Mouse (Mus musculus) heart, embryonic 12.5 days (tissue): ENCODE measurements around the gene Dnlz. TPM values are rescaled to one million over a fixed set of nuclear protein-coding genes. Genes with fewer than 3 reads are reported as not detected.
A peak's percentile ranks its signal among the peaks of the same experiment; 100 is the strongest.
"Not testable (repeated sequence)": the region's sequence is repeated elsewhere in the genome, so short reads cannot be mapped to it uniquely, and the experiment has no call there.

Experiments used
- ATAC-seq: fragments of 200-750 bp; cut with Nextera tagmentation; 2 replicates; pipeline ENCODE4 v1.8.0; 2017; ENCODE audit warnings: moderate TSS enrichment, moderate library complexity; ENCODE audit not compliant: insufficient number of reproducible peaks, low FRiP score
- H3K27ac ChIP-seq: fragments of 300-500 bp; sonication (generic); 2 replicates; pipeline ENCODE4 v1.5.1; 2016; ENCODE audit warnings: mild to moderate bottlenecking, moderate library complexity; ENCODE audit not compliant: poor library complexity, severe bottlenecking
- H3K27me3 ChIP-seq: fragments of 300-500 bp; sonication (generic); replicated peaks from 2 replicates; pipeline ENCODE4 v1.6.1; 2016; ENCODE audit warnings: mild to moderate bottlenecking, moderate library complexity
- H3K36me3 ChIP-seq: fragments of 300-500 bp; sonication (generic); 2 replicates; pipeline ENCODE4 v1.6.1; 2016; ENCODE audit warnings: mild to moderate bottlenecking, moderate library complexity
- H3K4me1 ChIP-seq: fragments of 300-500 bp; sonication (generic); replicated peaks from 2 replicates; pipeline ENCODE4 v1.6.1; 2016; ENCODE audit warnings: mild to moderate bottlenecking
- H3K4me2 ChIP-seq: fragments of 300-500 bp; sonication (generic); 2 replicates; pipeline ENCODE4 v1.6.1; 2016; ENCODE audit warnings: mild to moderate bottlenecking, moderate library complexity
- H3K4me3 ChIP-seq: fragments of 300-500 bp; sonication (generic); 2 replicates; pipeline ENCODE4 v1.5.1; 2016; ENCODE audit warnings: mild to moderate bottlenecking
- H3K9ac ChIP-seq: fragments of 300-500 bp; sonication (generic); 2 replicates; pipeline ENCODE4 v1.6.1; 2016; ENCODE audit warnings: mild to moderate bottlenecking, moderate library complexity
- H3K9me3 ChIP-seq: fragments of 300-500 bp; sonication (generic); replicated peaks from 2 replicates; pipeline ENCODE4 v1.6.1; 2016; ENCODE audit warnings: mild to moderate bottlenecking, moderate library complexity
- WGBS: fragments of 180-500 bp; shearing (Covaris S2); methylation state at CpG from one replicate; pipeline ENCODE4 v1.1.7; 2016; 5-methylcytosine and 5-hydroxymethylcytosine counted together
- polyA plus RNA-seq: library from polyadenylated mRNA; unstranded; fragments of >200 nt; fragmentation: Nextera tagmentation; extraction: Ambion mirVana; gene quantifications from 2 replicates; pipeline ENCODE4 v1.2.1, GENCODE M21; 2016

Dnlz gene
- polyA plus RNA-seq, result 31.4 and 33.7 TPM in 2 replicates

- H3K27me3 ChIP-seq, result 0 out of 2 replicates have a peak, but pooled peaks cover 6% of the 10 kb centered on the region
- H3K27ac ChIP-seq, result peak within 1 kb of the TSS; percentile 48
- ATAC-seq, result peak; percentile 75
- H3K36me3 ChIP-seq, result peaks cover 38% of the 10 kb centered on the region
- WGBS, result 2% methylated on average over 62 of the region's 62 CpGs
- peaks cover 42% of the 10 kb centered on the region for H3K4me1 ChIP-seq
- H3K4me2 ChIP-seq, result peak within 1 kb of the TSS; percentile 97
- peak within 1 kb of the TSS; percentile 79 for H3K4me3 ChIP-seq
- H3K9me3 ChIP-seq, result no peaks in the 10 kb centered on the region
- peak within 1 kb of the TSS; percentile 87 for H3K9ac ChIP-seq
These were observed at the start of gene Dnlz for GRCm38 (mm10) chr2:26351358-26352290. Gene Dnlz, minus strand, starts transcription at chr2:26352110.

GRCm38 (mm10) chr2:26401023-26401422 is 49.1 kb upstream of the Dnlz start:
- Histone ChIP-seq H3K27ac (no peak overlapping the region), H3K9me3 (no peaks in the 10 kb centered on the region), H3K4me3 (no peak overlapping the region), H3K4me2 (no peak overlapping the region), H3K27me3 (no peaks in the 10 kb centered on the region), H3K9ac (no peak overlapping the region), H3K36me3 (peaks cover 67% of the 10 kb centered on the region), H3K4me1 (peaks cover 11% of the 10 kb centered on the region)
- ATAC-seq, result no peak
- WGBS, result 84% methylated on average over 4 of the region's 4 CpGs

GRCm38 (mm10) chr2:26400296-26400695 is 48.4 kb upstream of the Dnlz start:
- no peak for ATAC-seq
- 83% methylated on average over 5 of the region's 5 CpGs for WGBS
- Histone ChIP-seq H3K9ac (no peak overlapping the region), H3K4me1 (peaks cover 3% of the 10 kb centered on the region; the same call in 1 of the 2 replicates), H3K27ac (no peak overlapping the region), H3K36me3 (peaks cover 74% of the 10 kb centered on the region), H3K4me2 (no peak overlapping the region), H3K9me3 (no peaks in the 10 kb centered on the region), H3K27me3 (no peaks in the 10 kb centered on the region), H3K4me3 (no peak overlapping the region)

- Histone ChIP-seq H3K9me3 (no peaks in the 10 kb centered on the region), H3K4me2 (no peak overlapping the region), H3K4me3 (no peak overlapping the region), H3K9ac (no peak overlapping the region), H3K27ac (no peak overlapping the region), H3K27me3 (no peaks in the 10 kb centered on the region), H3K4me1 (peaks cover 2% of the 10 kb centered on the region; the same call in 1 of the 2 replicates), H3K36me3 (peaks cover 80% of the 10 kb centered on the region)
- ATAC-seq, result 0 out of 2 replicates have a peak, but pooled peaks have one; percentile 26
- 69% methylated on average over 5 of the region's 5 CpGs for WGBS
These were observed 47.7 kb upstream of the Dnlz start for GRCm38 (mm10) chr2:26399647-26400046.

GRCm38 (mm10) chr2:26398978-26399377 is 47.1 kb upstream of the Dnlz start:
- Histone ChIP-seq H3K27ac (no peak overlapping the region), H3K4me2 (no peak overlapping the region), H3K4me3 (no peak overlapping the region), H3K9me3 (no peaks in the 10 kb centered on the region), H3K4me1 (no peaks in the 10 kb centered on the region; the same call in 1 of the 2 replicates), H3K27me3 (no peaks in the 10 kb centered on the region), H3K36me3 (peaks cover 87% of the 10 kb centered on the region), H3K9ac (no peak overlapping the region)
- WGBS, result 85% methylated on average over 8 of the region's 8 CpGs
- ATAC-seq, result no peak

- no peak overlapping the region for H3K4me3 ChIP-seq
- H3K4me1 ChIP-seq, result peaks cover 20% of the 10 kb centered on the region
- no peaks in the 10 kb centered on the region for H3K27me3 ChIP-seq
- H3K4me2 ChIP-seq, result no peak overlapping the region
- peaks cover 76% of the 10 kb centered on the region for H3K36me3 ChIP-seq
- no peak overlapping the region for H3K27ac ChIP-seq
- no peak for ATAC-seq
- no peak overlapping the region for H3K9ac ChIP-seq
- 90% methylated on average over 6 of the region's 6 CpGs for WGBS
- H3K9me3 ChIP-seq, result no peaks in the 10 kb centered on the region
These were observed 39.7 kb upstream of the Dnlz start for GRCm38 (mm10) chr2:26391617-26392016.

- Histone ChIP-seq H3K4me2 (no peak overlapping the region), H3K4me3 (no peak overlapping the region), H3K36me3 (peaks cover 76% of the 10 kb centered on the region), H3K27me3 (no peaks in the 10 kb centered on the region), H3K27ac (no peak overlapping the region), H3K4me1 (peaks cover 20% of the 10 kb centered on the region), H3K9me3 (no peaks in the 10 kb centered on the region), H3K9ac (no peak overlapping the region)
- ATAC-seq, result no peak
- WGBS, result 83% methylated on average over 3 of the region's 3 CpGs
These were observed 39.0 kb upstream of the Dnlz start for GRCm38 (mm10) chr2:26390954-26391353.

GRCm38 (mm10) chr2:26389154-26389690 is 37.3 kb upstream of the Dnlz start, which contains the start of the genes Entr1 and Pmpca:
Gene Entr1, minus strand, starts transcription at chr2:26389316.
Gene Pmpca, plus strand, starts transcription at chr2:26389339.
- peak within 1 kb of the TSS; percentile 34 for H3K27ac ChIP-seq
- H3K9me3 ChIP-seq, result no peaks in the 10 kb centered on the region
- peaks cover 76% of the 10 kb centered on the region for H3K36me3 ChIP-seq
- ATAC-seq, result peak; percentile 89
- H3K4me3 ChIP-seq, result peak within 1 kb of the TSS; percentile 95
- peaks cover 20% of the 10 kb centered on the region for H3K4me1 ChIP-seq
- H3K9ac ChIP-seq, result peak within 1 kb of the TSS; percentile 94
- no peaks in the 10 kb centered on the region for H3K27me3 ChIP-seq
- H3K4me2 ChIP-seq, result peak within 1 kb of the TSS; percentile 98
- WGBS, result 0% methylated on average over 60 of the region's 60 CpGs

GRCm38 (mm10) chr2:26388682-26389153 is 36.8 kb upstream of the Dnlz start:
- H3K4me3 ChIP-seq, result peak overlapping the region; percentile 95
- ATAC-seq, result peak; percentile 58
- peaks cover 76% of the 10 kb centered on the region for H3K36me3 ChIP-seq
- peak overlapping the region; percentile 98 for H3K4me2 ChIP-seq
- peak overlapping the region; percentile 34 for H3K27ac ChIP-seq
- H3K9ac ChIP-seq, result peak overlapping the region; percentile 94
- H3K9me3 ChIP-seq, result no peaks in the 10 kb centered on the region
- peaks cover 20% of the 10 kb centered on the region for H3K4me1 ChIP-seq
- under 1% methylated on average over 40 of the region's 45 CpGs for WGBS
- H3K27me3 ChIP-seq, result no peaks in the 10 kb centered on the region

- no peak overlapping the region for H3K9ac ChIP-seq
- H3K27me3 ChIP-seq, result no peaks in the 10 kb centered on the region
- ATAC-seq, result no peak
- WGBS, result 86% methylated on average over 3 of the region's 3 CpGs
- peaks cover 20% of the 10 kb centered on the region for H3K4me1 ChIP-seq
- peaks cover 76% of the 10 kb centered on the region for H3K36me3 ChIP-seq
- no peak overlapping the region for H3K27ac ChIP-seq
- peak overlapping the region; percentile 95 for H3K4me3 ChIP-seq
- peak overlapping the region; percentile 98 for H3K4me2 ChIP-seq
- no peaks in the 10 kb centered on the region for H3K9me3 ChIP-seq
These were observed 35.8 kb upstream of the Dnlz start for GRCm38 (mm10) chr2:26387713-26388112.

GRCm38 (mm10) chr2:26380871-26381270 is 29.0 kb upstream of the Dnlz start:
- not testable (repeated sequence) for H3K9me3 ChIP-seq, H3K27me3 ChIP-seq, H3K27ac ChIP-seq, H3K4me1 ChIP-seq
- Histone ChIP-seq H3K4me2 (peak overlapping the region; percentile 88), H3K36me3 (peaks cover 74% of the 10 kb centered on the region), H3K4me3 (peak overlapping the region; percentile 71), H3K9ac (peak overlapping the region; percentile 80)
- ATAC-seq, result peak; percentile 7; the same call in 1 of the 2 replicates
- 30% methylated on average over 6 of the region's 6 CpGs for WGBS
